Comparison of ENCODE assay signal across 21 mouse cellular contexts in genomic region chr19:58376675-58377102, GRCm38 (mm10).
DNase-seq lines count a peak whose midpoint lies in the region; ATAC-seq and TF ChIP-seq lines count a peak whose summit lies in the region.
"Had no signal": no experiment of that assay in that cellular context is flagged by ENCODE, and none has a peak within 500 bp of the region (broad histone marks: within the 10 kb centered on the region; RNA-seq: fewer than 3 reads in every experiment).

No protein-coding gene starts in this region.

- H3K9ac ChIP-seq in liver, adult 2 months (ENCODE audit: low read depth, low read length), result no peak overlapping the region
- H3K9ac ChIP-seq: hindbrain, embryonic 13.5 days; liver, embryonic 15.5 days; neural tube, embryonic 13.5 days had no signal

- no peak for TF ChIP-seq CTCF in liver, adult 2 months (IDR thresholded peaks at IDR 0.05; ENCODE audit: low read depth, low read length)

- no peak for TF ChIP-seq POLR2A in liver, adult 2 months (IDR thresholded peaks at IDR 0.05; ENCODE audit: extremely low read depth, insufficient read depth, low read length)

- no peaks in the 10 kb centered on the region for H3K27me3 ChIP-seq in liver, adult 2 months (ENCODE audit: control insufficient read depth, insufficient read depth, low read length)
- H3K27me3 ChIP-seq: hindbrain, embryonic 13.5 days; liver, embryonic 15.5 days; neural tube, embryonic 13.5 days; Patski had no signal

- peaks cover 42% of the 10 kb centered on the region for H3K4me1 ChIP-seq in liver, adult 2 months (ENCODE audit: control insufficient read depth, insufficient read depth, low read length)

- ATAC-seq in CD4-positive, CD25-positive, alpha-beta regulatory T cell, adult 4 months, result no peak
- ATAC-seq: activated CD4-positive, CD25-positive, alpha-beta regulatory T cell, adult 4 months; intestine, postnatal 0 days; Patski had no signal

- peak; percentile 2 for DNase-seq in CD4-positive, CD25-positive, alpha-beta regulatory T cell, adult 2 months (ENCODE audit: low read depth, low spot score)
- no peak for DNase-seq in liver, adult 2 months (ENCODE audit: extremely low read depth, low read depth, low spot score)
- DNase-seq in liver, result no peak
- peak; percentile 4 for DNase-seq in induced T-regulatory cell, adult 2 months (ENCODE audit: low read depth)
- peak; percentile 43 for DNase-seq in thymus, postnatal 25 days
- no peak for DNase-seq in cerebellum, adult 8-10 months
- DNase-seq in left cerebral cortex, postnatal 25 days (ENCODE audit: low spot score in 2 of 2), result no peak
- DNase-seq: adrenal gland, postnatal 25 days; cerebellum, adult 9-10 months; gastrocnemius, postnatal 10 days; heart, adult 2 months; heart, postnatal 10 days; layer of hippocampus, postnatal 36 days; right cerebral cortex, postnatal 14 days had no signal

- WGBS in liver, adult 2 months, result 57% methylated on average over 8 of the region's 8 CpGs

- no peak overlapping the region for H3K4me3 ChIP-seq in liver, adult 2 months (ENCODE audit: insufficient read depth, low read depth, low read length)
- H3K4me3 ChIP-seq: heart, adult 2 months; hindbrain, embryonic 13.5 days; liver, embryonic 15.5 days; neural tube, embryonic 13.5 days had no signal

- intact Hi-C loops in left cerebral cortex, postnatal 25 days (cut with DNase I), result no loop called here

- no peaks in the 10 kb centered on the region for H3K36me3 ChIP-seq in liver, adult 2 months (ENCODE audit: control insufficient read depth, insufficient read depth, low read length)
- H3K36me3 ChIP-seq: hindbrain, embryonic 13.5 days; liver, embryonic 15.5 days; neural tube, embryonic 13.5 days had no signal

- peak overlapping the region; percentile 44; the same call in 1 of the 2 replicates for H3K27ac ChIP-seq in liver, adult 2 months (replicated peaks; ENCODE audit: insufficient read depth, low read depth, low read length)
- H3K27ac ChIP-seq: heart, adult 2 months; hindbrain, embryonic 13.5 days; liver, embryonic 15.5 days; neural tube, embryonic 13.5 days had no signal

- peaks cover 8% of the 10 kb centered on the region for H3K79me2 ChIP-seq in liver, adult 2 months (ENCODE audit: control insufficient read depth, insufficient read depth, low read length)

Comparison
In these comparisons a context has a peak if more than half of its experiments do, and no peak if none do; other contexts are left out.
1. DNase-seq: peak in CD4-positive, CD25-positive, alpha-beta regulatory T cell, adult 2 months (single experiment), induced T-regulatory cell, adult 2 months (single experiment) and thymus, postnatal 25 days (single experiment); none in liver, adult 2 months (single experiment), liver (single experiment), cerebellum, adult 8-10 months (single experiment) and left cerebral cortex, postnatal 25 days (0 of 2).